Mouse (Mus musculus) MN1 (cell line): Measurements from ENCODE around the gene Celf2.

ENCODE experiments used
- DNase-seq: peaks from one replicate; pipeline ENCODE4 v3.0.0-alpha.2; 2016; ENCODE audit warnings: low spot score

The Celf2 gene

DNA sequence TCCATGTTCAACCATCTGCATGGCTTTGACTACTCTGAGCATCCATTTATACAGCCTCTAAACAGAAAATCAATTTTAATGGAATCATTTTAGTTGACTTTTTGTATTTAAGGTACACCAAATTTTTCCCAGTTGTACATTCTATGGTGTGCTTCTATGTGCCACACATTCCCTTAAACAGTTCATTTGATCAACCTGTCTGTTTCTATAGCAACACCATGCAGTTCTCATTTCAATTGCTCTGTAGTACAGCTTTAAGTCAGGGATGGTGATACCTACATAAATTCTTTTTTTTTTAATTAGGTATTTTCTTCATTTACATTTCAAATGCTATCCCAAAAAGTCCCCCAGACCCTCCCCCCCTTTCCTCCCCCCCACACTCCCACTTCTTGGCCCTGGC lies 831.9 kb downstream of the Celf2 start:
- DNase-seq: no peak

DNA sequence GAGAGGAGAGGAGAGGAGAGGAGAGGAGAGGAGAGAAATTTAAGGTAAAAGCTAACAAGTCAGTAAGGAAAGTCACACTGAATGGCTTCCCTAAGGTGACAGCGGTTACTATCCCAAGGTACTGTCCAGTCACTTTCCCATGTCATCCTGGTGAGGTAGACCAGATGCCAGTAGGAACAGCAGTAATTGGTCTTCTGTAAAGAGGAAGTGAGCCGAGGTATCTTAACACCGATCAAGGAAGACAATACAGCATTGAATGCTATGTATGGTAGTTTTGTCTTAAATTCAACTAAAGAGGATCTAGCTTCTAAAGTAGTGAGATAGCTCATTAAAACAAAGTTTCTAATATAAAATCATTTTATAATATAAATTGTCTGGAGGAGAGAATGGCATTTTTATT lies 835.0 kb downstream of the Celf2 start:
- DNase-seq: no peak

- DNase-seq: no peak
Measured at GRCm38 (mm10) chr2:6673418-6673817, 835.9 kb downstream of the Celf2 start.

GRCm38 (mm10) chr2:6667611-6668010 lies 841.8 kb downstream of the Celf2 start:
- DNase-seq: no peak

- DNase-seq: no peak
Measured at GRCm38 (mm10) chr2:6659834-6660233, 849.5 kb downstream of the Celf2 start.

DNA sequence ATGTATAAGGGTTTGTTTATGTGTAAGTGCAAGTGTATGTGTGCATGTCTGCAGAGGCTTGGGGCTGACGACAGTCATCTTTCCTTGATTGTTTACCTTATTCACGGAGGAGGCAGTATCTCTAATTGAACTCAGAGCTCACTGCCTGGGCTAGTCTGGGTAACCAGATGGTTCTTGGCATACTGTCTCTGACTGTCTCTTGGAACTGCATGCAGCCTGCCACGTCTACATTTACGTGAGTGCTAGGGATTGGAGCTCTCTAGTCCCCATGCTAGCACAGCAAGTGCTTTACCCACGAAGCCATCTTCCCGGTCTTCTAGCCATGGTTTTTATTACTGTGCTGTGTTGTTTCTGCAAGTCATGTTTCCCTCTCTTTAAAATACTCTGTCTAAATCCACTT lies 855.6 kb downstream of the Celf2 start:
- DNase-seq: no peak

DNA sequence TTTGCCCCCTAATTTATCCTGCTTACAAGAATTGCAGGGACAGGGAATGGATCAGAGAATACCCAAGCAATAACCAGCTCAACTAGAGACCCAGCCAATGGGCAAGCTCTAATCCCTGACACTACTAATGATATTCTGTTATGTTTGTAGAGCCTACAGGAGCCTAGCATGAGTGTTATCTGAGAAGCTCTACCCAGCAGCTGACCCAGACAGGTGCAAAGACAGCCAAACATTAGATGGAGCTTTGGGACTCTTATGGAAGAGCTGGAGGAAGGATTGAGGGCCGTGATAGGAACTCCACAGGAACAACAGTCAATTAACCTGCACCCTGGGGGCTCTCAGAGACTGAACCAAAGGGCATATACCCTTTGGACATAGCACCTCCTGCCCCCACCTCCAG lies 857.7 kb downstream of the Celf2 start:
- DNase-seq: no peak

DNA sequence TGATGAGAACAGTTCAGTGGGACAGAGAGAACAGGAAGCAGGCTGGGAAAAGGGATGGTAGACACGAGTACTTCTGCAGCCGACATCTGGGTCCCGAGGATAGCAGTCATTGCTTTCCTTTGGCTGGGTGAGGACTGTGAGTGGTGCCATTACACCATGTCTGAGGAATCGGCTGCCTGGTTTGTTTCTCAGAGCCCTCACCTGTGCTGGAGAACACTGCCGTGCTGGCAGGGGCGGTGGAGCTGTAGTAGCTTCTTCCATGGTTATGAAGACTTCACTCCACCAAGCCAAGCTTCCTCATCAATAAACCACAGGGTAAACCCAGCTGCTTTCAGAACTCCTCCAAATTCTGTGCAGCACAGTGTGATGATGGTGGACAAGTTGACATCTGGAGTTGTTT lies 860.5 kb downstream of the Celf2 start:
- DNase-seq: no peak

- no peak for DNase-seq
Measured at GRCm38 (mm10) chr2:6647028-6647427, 862.3 kb downstream of the Celf2 start.

DNA sequence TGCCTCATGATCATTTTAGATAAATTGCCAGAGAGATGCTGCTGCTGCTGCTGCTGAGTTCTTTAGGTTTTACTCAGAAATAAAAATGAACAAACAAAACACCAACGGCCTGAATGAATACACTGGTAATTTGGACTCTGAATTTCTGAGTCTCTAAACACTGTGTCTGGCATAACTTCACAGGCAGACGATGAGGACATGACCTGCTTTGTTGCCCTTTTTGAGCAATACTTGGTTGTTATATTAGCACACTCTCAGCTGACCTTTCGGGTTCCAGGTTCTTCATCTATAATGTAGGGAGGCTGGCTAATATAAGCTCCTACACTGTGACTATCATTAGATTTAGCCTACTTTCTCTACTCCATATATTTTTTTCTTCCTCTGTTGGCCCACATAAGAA lies 863.0 kb downstream of the Celf2 start:
- DNase-seq: no peak

DNA sequence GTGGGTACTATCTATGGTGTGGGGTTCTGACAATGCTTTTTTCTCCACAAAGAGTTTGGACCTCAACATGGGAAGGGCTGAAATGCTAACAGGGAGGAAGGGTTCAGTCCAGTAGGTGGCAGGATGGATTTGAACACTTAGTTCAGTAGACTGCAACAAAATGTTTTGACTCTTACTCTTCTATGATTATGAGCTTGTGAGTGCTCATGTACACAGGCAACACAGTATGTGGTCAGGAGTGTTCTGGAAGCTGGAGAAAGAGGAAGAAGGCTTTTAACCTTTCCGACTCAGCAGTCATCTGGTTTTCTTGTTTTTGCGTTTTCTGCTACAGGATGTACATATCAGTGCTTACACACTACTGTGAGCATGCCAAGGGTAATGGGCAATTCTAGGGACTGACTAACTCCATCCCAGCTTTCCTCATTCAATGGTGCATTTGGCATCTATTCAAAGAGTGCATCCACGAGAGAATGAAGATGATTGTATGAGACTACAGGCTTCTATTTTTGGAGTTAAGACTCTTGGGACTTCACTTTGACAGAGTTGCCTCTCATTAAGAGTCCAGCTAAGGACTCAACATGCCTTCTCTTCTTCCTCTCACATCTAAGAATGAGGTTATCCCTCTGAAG lies 867.0 kb downstream of the Celf2 start:
- DNase-seq: no peak

- DNase-seq: no peak
Measured at GRCm38 (mm10) chr2:6639370-6639769, 870.0 kb downstream of the Celf2 start.

GRCm38 (mm10) chr2:6637147-6637546 lies 872.2 kb downstream of the Celf2 start:
- DNase-seq: no peak

DNA sequence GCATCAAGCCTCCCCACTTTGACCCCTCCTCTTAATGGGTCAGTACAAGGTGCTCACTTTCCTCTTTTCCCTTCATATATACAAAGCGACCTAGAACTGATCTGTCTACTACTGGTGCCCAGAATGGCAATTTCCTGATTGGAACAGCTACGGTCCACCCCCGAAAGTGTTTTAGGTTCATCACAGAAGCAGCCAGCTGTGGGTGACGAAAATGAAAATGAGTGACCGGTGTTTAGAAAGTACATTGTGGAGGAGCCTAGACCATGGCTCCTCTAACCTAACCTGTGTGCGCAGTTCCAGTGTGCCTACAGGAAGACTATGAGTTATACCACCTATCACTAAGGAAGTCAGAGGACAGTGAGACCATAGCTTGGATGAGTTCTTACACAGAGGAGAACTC lies 874.5 kb downstream of the Celf2 start:
- no peak for DNase-seq

DNA sequence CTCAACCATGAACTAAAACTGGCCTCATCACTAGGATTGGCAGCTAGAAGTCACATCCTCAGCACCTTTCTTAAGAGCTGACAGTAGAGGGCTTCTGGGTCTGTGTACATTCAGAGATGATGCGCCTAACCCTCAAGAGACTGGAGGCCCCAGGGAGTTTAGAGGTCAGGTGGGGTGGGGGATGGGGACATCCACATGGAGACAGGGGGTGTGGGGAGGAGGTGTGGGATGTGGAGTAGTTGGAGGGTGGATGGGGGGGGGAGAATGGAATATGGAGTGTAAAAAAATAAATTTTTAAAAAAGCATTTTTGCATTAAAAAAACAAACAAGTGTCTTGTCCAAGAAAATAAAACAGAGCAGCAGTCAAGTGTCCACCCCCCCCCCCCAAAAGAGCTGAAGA lies 876.2 kb downstream of the Celf2 start:
- DNase-seq: no peak

- DNase-seq: no peak
Measured at GRCm38 (mm10) chr2:6623802-6624201, 885.6 kb downstream of the Celf2 start.

- DNase-seq: no peak
Measured at GRCm38 (mm10) chr2:6622082-6622481, 887.3 kb downstream of the Celf2 start.

DNA sequence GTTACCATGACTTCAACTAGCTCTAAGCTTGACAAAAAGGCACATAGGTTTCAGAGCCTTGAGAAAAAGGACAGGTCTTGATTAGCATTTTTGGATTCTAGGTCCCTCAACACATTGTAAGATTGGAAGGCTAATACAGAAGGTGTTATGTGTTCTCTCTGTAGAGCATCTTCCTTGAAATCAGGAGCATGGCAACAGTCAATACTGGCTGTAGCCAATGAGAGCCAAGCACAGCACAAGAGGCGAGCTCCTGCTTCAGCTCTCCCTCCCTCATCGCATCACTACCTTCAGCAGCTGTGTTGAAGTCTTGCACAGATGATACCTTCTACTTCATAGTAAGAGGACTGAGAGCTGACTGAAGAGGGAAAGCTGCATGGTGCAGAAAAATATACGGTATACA lies 890.5 kb downstream of the Celf2 start:
- no peak for DNase-seq

DNA sequence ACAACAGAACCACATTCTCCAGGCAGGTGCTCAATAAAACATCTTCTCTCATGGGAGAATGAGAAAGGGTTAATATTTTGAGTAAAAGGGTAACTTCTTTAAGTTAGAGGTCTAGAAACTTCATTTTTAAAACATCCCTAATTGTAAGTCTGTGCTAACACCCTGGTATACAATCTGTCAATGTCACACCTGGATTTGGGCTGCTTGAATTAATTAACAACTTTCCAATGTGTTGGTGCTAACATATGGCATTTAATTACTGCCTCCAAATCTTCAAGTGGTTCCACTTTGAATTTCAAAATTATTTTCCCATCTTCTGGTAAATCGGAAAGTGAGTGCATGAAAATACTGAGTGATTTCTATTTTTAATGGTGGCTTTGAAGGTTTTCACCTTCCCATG lies 890.9 kb downstream of the Celf2 start:
- DNase-seq: no peak

GRCm38 (mm10) chr2:6604347-6604746 lies 905.0 kb downstream of the Celf2 start:
- DNase-seq: no peak

DNA sequence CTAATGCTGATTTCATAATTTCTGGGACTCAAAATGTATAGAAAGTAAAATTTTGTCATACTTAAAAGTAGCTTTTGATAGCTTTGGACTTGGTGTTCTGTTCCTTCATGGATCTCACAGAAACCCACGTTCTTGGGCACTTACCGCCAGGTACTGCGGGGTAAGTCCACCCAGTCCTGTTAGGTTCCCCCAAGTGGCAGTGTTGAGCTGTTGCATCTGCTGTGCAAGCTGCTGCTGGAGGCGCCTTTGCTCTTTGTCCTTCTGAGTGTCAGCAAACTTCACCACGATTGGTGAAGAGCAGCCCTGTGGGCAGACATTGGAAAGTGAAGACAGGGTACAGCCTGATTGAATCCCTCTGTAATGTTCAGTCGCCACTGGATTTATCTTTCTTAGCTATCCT lies 905.5 kb downstream of the Celf2 start:
- no peak for DNase-seq

GRCm38 (mm10) chr2:6602163-6602562 lies 907.2 kb downstream of the Celf2 start:
- DNase-seq: no peak

DNA sequence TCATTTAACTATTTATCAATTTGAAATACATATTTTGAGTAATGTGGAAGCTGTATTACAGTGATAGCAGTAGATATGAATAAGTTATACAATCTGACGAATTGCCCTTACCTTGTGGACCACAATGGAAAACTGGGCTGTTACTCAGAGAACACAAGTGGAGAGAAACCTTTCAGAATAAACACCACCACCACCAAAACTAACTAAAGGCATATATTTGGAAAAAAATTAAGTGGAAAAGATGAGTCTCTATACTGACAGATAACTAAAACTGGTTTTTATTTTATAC lies 910.5 kb downstream of the Celf2 start:
- no peak for DNase-seq

- no peak for DNase-seq
Measured at GRCm38 (mm10) chr2:6598124-6598878, 911.1 kb downstream of the Celf2 start.
